Mouse (Mus musculus): ENCODE data around the gene Isoc2a. TPM values are rescaled to one million over a fixed set of nuclear protein-coding genes. Genes with fewer than 3 reads are reported as not detected.
"Not testable (repeated sequence)": the region's sequence is repeated elsewhere in the genome, so short reads cannot be mapped to it uniquely, and the experiment has no call there.

Gene Isoc2a
- polyA plus RNA-seq, 1 experiment from 2014 or later = 0.72 TPM

- Histone ChIP-seq H3K4me2 (ENCODE audit: low read length) (peak overlapping the region; percentile 78), H3K9ac (ENCODE audit: low read depth, low read length) (peak overlapping the region; percentile 39), H3K27me3 (ENCODE audit: insufficient read depth, low read length) (no peaks in the 10 kb centered on the region), H3K4me3 (replicated peaks; ENCODE audit: low read depth, low read length) (peak overlapping the region; percentile 48), H3K4me1 (replicated peaks; ENCODE audit: insufficient read depth, low read length) (peaks cover 7% of the 10 kb centered on the region; the same call in 1 of the 2 replicates), H3K27ac (0 out of 2 replicates have a peak overlapping the region, but pooled peaks have one; percentile 25), H3K36me3 (ENCODE audit: insufficient read depth, low read length) (no peaks in the 10 kb centered on the region), H3K9me3 (replicated peaks; ENCODE audit: low read length) (no peaks in the 10 kb centered on the region)
- ATAC-seq (replicated peaks; ENCODE audit: low FRiP score, low read depth) (no peak), DNase-seq (ENCODE audit: low spot score) (no peak)
- WGBS = 5% methylated on average over 11 of the region's 11 CpGs
- no peak for TF ChIP-seq CTCF (IDR thresholded peaks at IDR 0.05; ENCODE audit: low read depth)
These were observed 273 bp downstream of the Isoc2a start for GRCm38 (mm10) chr7:4877226-4877625.

GRCm38 (mm10) chr7:4878186-4878585 is 1.2 kb downstream of the Isoc2a start:
- no peak overlapping the region for H3K4me3 ChIP-seq (replicated peaks; ENCODE audit: low read depth, low read length)
- DNase-seq (ENCODE audit: low spot score) (no peak), ATAC-seq (replicated peaks; ENCODE audit: low FRiP score, low read depth) (no peak)
- H3K27me3 ChIP-seq (ENCODE audit: insufficient read depth, low read length) = no peaks in the 10 kb centered on the region
- H3K4me1 ChIP-seq (replicated peaks; ENCODE audit: insufficient read depth, low read length) = peaks cover 7% of the 10 kb centered on the region; the same call in 1 of the 2 replicates
- H3K27ac ChIP-seq = no peak overlapping the region
- peak overlapping the region; percentile 78; the same call in 1 of the 2 replicates for H3K4me2 ChIP-seq (ENCODE audit: low read length)
- H3K9ac ChIP-seq (ENCODE audit: low read depth, low read length) = no peak overlapping the region
- no peaks in the 10 kb centered on the region for H3K9me3 ChIP-seq (replicated peaks; ENCODE audit: low read length)
- peak; percentile 51 for TF ChIP-seq CTCF (IDR thresholded peaks at IDR 0.05; ENCODE audit: low read depth)
- H3K36me3 ChIP-seq (ENCODE audit: insufficient read depth, low read length) = no peaks in the 10 kb centered on the region

GRCm38 (mm10) chr7:4879036-4879435 is 2.1 kb downstream of the Isoc2a start:
- not testable (repeated sequence) for H3K9ac ChIP-seq (ENCODE audit: low read depth, low read length); H3K4me3 ChIP-seq (replicated peaks; ENCODE audit: low read depth, low read length); H3K4me2 ChIP-seq (ENCODE audit: low read length); H3K27me3 ChIP-seq (ENCODE audit: insufficient read depth, low read length); H3K9me3 ChIP-seq (replicated peaks; ENCODE audit: low read length); DNase-seq (ENCODE audit: low spot score); ATAC-seq (replicated peaks; ENCODE audit: low FRiP score, low read depth); H3K36me3 ChIP-seq (ENCODE audit: insufficient read depth, low read length); H3K4me1 ChIP-seq (replicated peaks; ENCODE audit: insufficient read depth, low read length); H3K27ac ChIP-seq
- WGBS = 59% methylated on average over 1 of the region's 1 CpGs

GRCm38 (mm10) chr7:4886680-4887079 is 9.7 kb downstream of the Isoc2a start:
- no peak for ATAC-seq (replicated peaks; ENCODE audit: low FRiP score, low read depth)
- no peaks in the 10 kb centered on the region for H3K9me3 ChIP-seq (replicated peaks; ENCODE audit: low read length)
- DNase-seq (ENCODE audit: low spot score) = no peak
- no peak overlapping the region for H3K4me3 ChIP-seq (replicated peaks; ENCODE audit: low read depth, low read length)
- H3K9ac ChIP-seq (ENCODE audit: low read depth, low read length) = no peak overlapping the region
- no peak overlapping the region for H3K27ac ChIP-seq
- H3K4me1 ChIP-seq (replicated peaks; ENCODE audit: insufficient read depth, low read length) = no peaks in the 10 kb centered on the region
- WGBS = 56% methylated on average over 4 of the region's 4 CpGs
- no peak overlapping the region for H3K4me2 ChIP-seq (ENCODE audit: low read length)
- H3K36me3 ChIP-seq (ENCODE audit: insufficient read depth, low read length) = no peaks in the 10 kb centered on the region
- TF ChIP-seq CTCF (IDR thresholded peaks at IDR 0.05; ENCODE audit: low read depth) = no peak
- H3K27me3 ChIP-seq (ENCODE audit: insufficient read depth, low read length) = no peaks in the 10 kb centered on the region

- no peak overlapping the region for H3K4me3 ChIP-seq (replicated peaks; ENCODE audit: low read depth, low read length)
- DNase-seq (ENCODE audit: low spot score) (no peak), ATAC-seq (replicated peaks; ENCODE audit: low FRiP score, low read depth) (no peak)
- no peaks in the 10 kb centered on the region for H3K36me3 ChIP-seq (ENCODE audit: insufficient read depth, low read length)
- WGBS = 48% methylated on average over 11 of the region's 11 CpGs
- no peak overlapping the region for H3K9ac ChIP-seq (ENCODE audit: low read depth, low read length)
- TF ChIP-seq CTCF (IDR thresholded peaks at IDR 0.05; ENCODE audit: low read depth) = no peak
- H3K9me3 ChIP-seq (replicated peaks; ENCODE audit: low read length) = no peaks in the 10 kb centered on the region
- no peak overlapping the region for H3K27ac ChIP-seq
- no peak overlapping the region for H3K4me2 ChIP-seq (ENCODE audit: low read length)
- H3K4me1 ChIP-seq (replicated peaks; ENCODE audit: insufficient read depth, low read length) = peaks cover 8% of the 10 kb centered on the region
- H3K27me3 ChIP-seq (ENCODE audit: insufficient read depth, low read length) = no peaks in the 10 kb centered on the region
These were observed 18.2 kb downstream of the Isoc2a start for GRCm38 (mm10) chr7:4895186-4895585.

GRCm38 (mm10) chr7:4898851-4899648 is 22.1 kb downstream of the Isoc2a start:
- peak; percentile 28 for DNase-seq (ENCODE audit: low spot score)

More at GRCm38 (mm10) chr7:4898851-4899648, 22.1 kb downstream of the Isoc2a start:
- peak overlapping the region; percentile 61 for H3K4me2 ChIP-seq (ENCODE audit: low read length)
- H3K4me3 ChIP-seq (replicated peaks; ENCODE audit: low read depth, low read length) = peak overlapping the region; percentile 24
- no peaks in the 10 kb centered on the region for H3K9me3 ChIP-seq (replicated peaks; ENCODE audit: low read length)
- peaks cover 8% of the 10 kb centered on the region for H3K4me1 ChIP-seq (replicated peaks; ENCODE audit: insufficient read depth, low read length)
- H3K27me3 ChIP-seq (ENCODE audit: insufficient read depth, low read length) = no peaks in the 10 kb centered on the region
- H3K9ac ChIP-seq (ENCODE audit: low read depth, low read length) = peak overlapping the region; percentile 44; the same call in 1 of the 2 replicates
- peak; percentile 48 for ATAC-seq (replicated peaks; ENCODE audit: low FRiP score, low read depth)
- H3K36me3 ChIP-seq (ENCODE audit: insufficient read depth, low read length) = no peaks in the 10 kb centered on the region
- TF ChIP-seq CTCF (IDR thresholded peaks at IDR 0.05; ENCODE audit: low read depth) = no peak
- WGBS = 17% methylated on average over 17 of the region's 18 CpGs
- H3K27ac ChIP-seq = no peak overlapping the region

Data from kidney, postnatal 0 days (tissue).